Mouse (Mus musculus): ENCODE data around the gene Arfgap1.

- TF ChIP-seq CTCF (IDR thresholded peaks at IDR 0.05): no peak
- no peak for TF ChIP-seq EP300 (IDR thresholded peaks at IDR 0.05; ENCODE audit: insufficient read depth, low read depth, low read length)
- no peak for TF ChIP-seq POLR2A (IDR thresholded peaks at IDR 0.05; ENCODE audit: insufficient read depth, low read depth, low read length)
These were observed 6.8 kb upstream of the Arfgap1 start for GRCm38 (mm10) chr2:180960187-180960586.

All from heart, adult 2 months (tissue).